Mouse (Mus musculus) left cerebral cortex, adult 2 months (tissue): ENCODE data around the gene Lrsam1. TPM values are rescaled to one million over a fixed set of nuclear protein-coding genes. Genes with fewer than 3 reads are reported as not detected.
A peak's percentile ranks its signal among the peaks of the same experiment; 100 is the strongest.

Experiments
- DNase-seq, 2 experiments: peaks; one replicate each; pipeline ENCODE4 v3.0.0; 2021 to 2022; ENCODE audit warnings: low spot score in 2 of 2, mixed read lengths in 1 of 2; ENCODE audit errors: extremely low spot score in 1 of 2
- H3K27ac ChIP-seq: fragments of 200-600 bp; 2 replicates; pipeline ENCODE4 v1.8.1; 2022
- H3K4me3 ChIP-seq: fragments of 200-600 bp; 2 replicates; pipeline ENCODE4 v1.8.1; 2022
- CTCF ChIP-seq: fragments of 200-600 bp; IDR thresholded peaks from 2 replicates; pipeline ENCODE4 v1.8.1; 2022; ENCODE audit warnings: antibody characterized with exemption, mild to moderate bottlenecking, moderate library complexity
- intact Hi-C: fragments of 180-260 bp; cut with DNase I; formaldehyde crosslinking; loops from one replicate; pipeline ENCODE4 v1.15.1; 2025
- total RNA-seq, 2 experiments: library from RNA; stranded (reverse); gene quantifications; 2 replicates each; pipeline ENCODE4 v1.2.3; 2021

Lrsam1 gene
- total RNA-seq, 2 experiments from 2014 or later: 37.6 to 38.2 TPM

- Histone ChIP-seq H3K4me3 (no peak overlapping the region), H3K27ac (no peak overlapping the region)
- intact Hi-C loops: no loop called here
- peak in 1 of 2 experiments; percentile 54 for DNase-seq
- no peak for TF ChIP-seq CTCF
Measured at GRCm38 (mm10) chr2:32902126-32902525, 59.3 kb downstream of the Lrsam1 start.

DNA sequence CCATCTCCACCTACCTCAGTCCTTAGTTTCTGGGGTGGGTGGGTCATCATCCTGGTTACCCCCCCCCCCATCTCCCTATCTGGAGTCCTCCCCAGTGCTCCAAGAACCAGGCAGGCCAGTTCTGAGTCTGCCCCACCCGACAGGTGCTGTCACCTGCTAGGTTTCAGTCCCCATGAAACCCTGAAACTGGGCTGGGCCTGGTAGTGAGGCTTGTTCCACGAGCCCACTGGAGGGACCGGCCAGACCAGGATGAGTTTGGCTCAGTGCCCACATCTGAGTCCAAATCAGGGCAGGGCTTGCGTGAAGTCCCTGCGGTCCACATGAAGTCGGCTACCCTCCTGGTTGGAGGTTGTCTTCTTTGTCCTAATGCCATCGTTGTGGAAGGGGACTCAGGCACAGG is 62.4 kb downstream of the Lrsam1 start:
- intact Hi-C loops: no loop called here
- H3K4me3 ChIP-seq: no peak overlapping the region
- DNase-seq: no peak
- H3K27ac ChIP-seq: no peak overlapping the region
- no peak for TF ChIP-seq CTCF

DNA sequence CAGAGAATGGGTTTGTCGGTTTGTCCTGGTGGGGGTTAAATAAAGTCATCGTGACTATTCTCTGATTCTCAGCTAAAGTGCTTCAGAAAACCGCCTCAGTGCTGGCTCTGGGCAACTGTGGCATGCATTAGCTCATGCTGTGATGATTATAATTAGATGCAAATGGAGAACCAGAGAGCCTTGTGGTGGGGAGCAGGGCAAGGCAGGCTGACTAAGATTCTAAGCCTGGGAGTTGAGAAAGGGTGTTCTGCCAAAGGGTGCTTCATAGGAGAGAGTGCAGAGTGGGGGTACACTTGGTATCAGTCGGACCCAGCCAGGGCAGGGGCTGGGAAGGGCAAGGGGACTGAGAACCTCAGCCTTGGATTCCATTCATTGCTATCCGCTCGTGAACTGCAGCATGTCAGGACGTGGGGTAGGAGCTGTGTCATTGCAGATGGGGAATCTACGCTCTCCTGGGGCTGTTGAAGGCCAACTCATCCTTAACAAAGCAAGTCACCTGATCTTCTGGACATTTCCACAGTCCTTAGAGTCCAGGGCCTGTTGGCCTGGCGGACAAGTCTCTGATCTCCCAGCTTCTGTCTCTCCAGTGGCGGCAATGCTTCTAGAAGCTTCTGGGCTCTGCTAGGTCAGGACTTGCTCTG is 64.8 kb downstream of the Lrsam1 start:
- TF ChIP-seq CTCF: no peak
- peak in 1 of 2 experiments; percentile 37 for DNase-seq

GRCm38 (mm10) chr2:32895606-32896106 is 65.8 kb downstream of the Lrsam1 start:
- intact Hi-C loops: no loop called here
- peak in 1 of 2 experiments; percentile 56 for DNase-seq
- TF ChIP-seq CTCF: no peak
- H3K27ac ChIP-seq: peak overlapping the region; percentile 88
- no peak overlapping the region for H3K4me3 ChIP-seq

More for the DNA sequence above, 64.8 kb downstream of the Lrsam1 start:
- H3K27ac ChIP-seq: peak overlapping the region; percentile 88
- intact Hi-C loops: no loop called here
- no peak overlapping the region for H3K4me3 ChIP-seq

DNA sequence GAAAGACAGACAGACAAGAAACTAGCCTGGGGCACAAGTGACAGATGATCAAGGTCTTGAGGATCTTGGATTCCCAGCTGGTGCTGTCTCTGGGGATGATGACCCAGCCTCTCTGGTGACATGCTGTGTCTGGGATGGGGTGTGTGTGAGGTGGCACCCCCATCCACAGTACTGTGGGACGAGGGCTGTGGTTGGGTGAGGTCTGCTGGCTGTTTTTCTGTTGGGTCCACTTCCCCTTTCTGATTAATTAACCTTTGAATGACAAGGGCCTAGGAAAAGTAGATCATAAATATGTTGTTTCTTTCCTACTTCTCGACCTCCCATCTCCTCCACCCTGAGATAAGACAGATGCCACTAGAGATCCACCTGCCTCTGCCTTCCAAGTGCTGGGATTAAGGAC is 67.3 kb downstream of the Lrsam1 start:
- DNase-seq: no peak
- no peak for TF ChIP-seq CTCF
- intact Hi-C loops: no loop called here
- Histone ChIP-seq H3K27ac (no peak overlapping the region), H3K4me3 (no peak overlapping the region)

DNA sequence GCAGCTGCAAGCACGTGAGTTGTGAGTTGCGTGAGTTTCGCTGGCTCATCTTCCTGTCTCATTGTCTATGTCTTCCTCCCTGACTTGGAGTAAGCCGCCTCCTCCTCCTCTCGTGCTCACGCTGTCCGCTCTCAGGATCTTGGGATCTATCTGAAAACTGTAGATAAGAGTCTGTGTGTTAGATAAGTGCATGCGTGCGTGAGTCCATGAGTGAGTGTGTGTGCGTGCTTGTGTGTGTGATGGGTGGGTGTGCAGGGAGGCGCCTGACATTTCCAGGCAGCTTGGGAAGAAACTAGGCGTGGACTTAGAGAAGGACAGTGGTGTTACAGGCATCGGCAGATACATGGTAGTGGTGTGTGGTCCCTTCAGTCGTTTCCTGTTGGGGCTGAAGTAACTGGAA is 68.9 kb downstream of the Lrsam1 start:
- DNase-seq: no peak
- no peak overlapping the region for H3K4me3 ChIP-seq
- no peak for TF ChIP-seq CTCF
- intact Hi-C loops: no loop called here
- H3K27ac ChIP-seq: no peak overlapping the region

GRCm38 (mm10) chr2:32891278-32891677 is 70.1 kb downstream of the Lrsam1 start:
- no peak for TF ChIP-seq CTCF
- DNase-seq: no peak
- intact Hi-C loops: no loop called here
- Histone ChIP-seq H3K4me3 (no peak overlapping the region), H3K27ac (no peak overlapping the region)

GRCm38 (mm10) chr2:32890280-32890679 is 71.1 kb downstream of the Lrsam1 start:
- TF ChIP-seq CTCF: no peak
- no peak for DNase-seq
- Histone ChIP-seq H3K4me3 (no peak overlapping the region), H3K27ac (no peak overlapping the region)
- intact Hi-C loops: no loop called here

DNA sequence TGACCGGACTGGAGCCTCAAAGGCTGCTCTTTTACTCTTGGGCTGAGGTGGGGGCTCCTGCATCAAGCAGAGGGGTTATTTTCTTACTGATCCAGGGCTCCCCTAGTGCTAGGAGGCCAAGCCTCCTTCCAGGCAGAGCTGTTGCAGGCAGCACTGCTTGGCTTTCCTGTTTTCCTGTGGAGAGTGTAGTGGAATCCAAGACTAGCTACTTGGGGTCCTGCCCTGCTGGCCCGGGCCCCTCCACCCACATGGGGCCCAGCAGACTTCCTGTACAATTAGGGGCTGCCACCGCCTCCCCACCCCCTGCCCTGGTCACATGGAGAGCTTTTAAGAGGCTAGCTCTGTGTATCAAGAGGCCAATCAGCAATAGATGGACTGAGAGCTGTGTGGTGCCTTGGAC is 72.9 kb downstream of the Lrsam1 start:
- Histone ChIP-seq H3K27ac (no peak overlapping the region; the same call in 1 of the 2 replicates), H3K4me3 (no peak overlapping the region)
- no peak for DNase-seq
- TF ChIP-seq CTCF: no peak
- intact Hi-C loops: no loop called here

- TF ChIP-seq CTCF: no peak
- intact Hi-C loops: no loop called here
- Histone ChIP-seq H3K27ac (peak overlapping the region; percentile 50), H3K4me3 (no peak overlapping the region)
- no peak for DNase-seq
Measured at GRCm38 (mm10) chr2:32888029-32888428, 73.4 kb downstream of the Lrsam1 start.

DNA sequence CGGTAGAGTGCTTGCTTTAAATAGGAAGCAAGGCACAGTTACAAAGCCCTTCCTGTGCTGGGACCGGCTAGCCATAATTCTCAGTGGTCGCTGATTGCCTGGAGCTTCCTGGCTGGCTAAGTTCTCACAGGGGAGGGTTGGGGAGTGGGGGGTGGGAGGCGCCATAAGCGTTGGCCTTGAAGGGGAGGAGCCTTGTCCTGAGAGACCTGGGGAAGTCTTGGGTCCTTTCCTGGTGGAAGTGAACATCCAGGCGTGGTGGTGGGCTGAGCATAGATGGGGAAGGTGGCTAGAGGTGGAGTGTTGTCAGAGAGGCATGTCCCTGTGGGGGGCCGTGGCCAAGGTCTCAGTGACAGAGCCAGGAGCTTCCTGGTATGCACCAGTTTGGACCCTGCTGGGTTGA is 76.7 kb downstream of the Lrsam1 start:
- Histone ChIP-seq H3K27ac (no peak overlapping the region), H3K4me3 (no peak overlapping the region)
- intact Hi-C loops: no loop called here
- no peak for TF ChIP-seq CTCF
- DNase-seq: no peak

- no peak for TF ChIP-seq CTCF
- DNase-seq: no peak
- peak overlapping the region; percentile 90 for H3K27ac ChIP-seq
- no peak overlapping the region for H3K4me3 ChIP-seq
- intact Hi-C loops: no loop called here
Measured at GRCm38 (mm10) chr2:32882283-32883043, 79.0 kb downstream of the Lrsam1 start.

DNA sequence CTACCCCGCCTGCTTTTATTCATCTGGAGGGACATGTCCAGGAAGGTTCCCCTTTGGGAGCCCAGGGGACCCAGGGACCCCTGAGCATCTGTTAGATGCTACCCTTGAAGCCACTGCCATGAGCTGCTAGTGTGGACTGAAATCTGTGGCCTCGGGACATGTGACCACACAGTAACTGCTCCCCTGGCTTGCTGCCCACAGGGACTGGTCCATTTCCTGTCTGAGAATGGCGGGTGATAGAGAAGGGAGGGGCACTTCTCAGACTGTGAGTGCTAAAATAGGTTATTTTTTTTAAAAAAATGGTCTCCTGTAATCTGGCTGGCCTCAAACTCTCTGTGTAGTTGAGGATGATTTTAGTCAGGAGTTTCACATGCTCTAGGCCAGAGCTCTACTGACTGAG is 79.7 kb downstream of the Lrsam1 start:
- TF ChIP-seq CTCF: no peak
- peak in 1 of 2 experiments; percentile 36 for DNase-seq
- Histone ChIP-seq H3K27ac (peak overlapping the region; percentile 90), H3K4me3 (no peak overlapping the region)
- intact Hi-C loops: no loop called here
